Comparison of ENCODE assay signal across 7 mouse cellular contexts in the genomic region with DNA sequence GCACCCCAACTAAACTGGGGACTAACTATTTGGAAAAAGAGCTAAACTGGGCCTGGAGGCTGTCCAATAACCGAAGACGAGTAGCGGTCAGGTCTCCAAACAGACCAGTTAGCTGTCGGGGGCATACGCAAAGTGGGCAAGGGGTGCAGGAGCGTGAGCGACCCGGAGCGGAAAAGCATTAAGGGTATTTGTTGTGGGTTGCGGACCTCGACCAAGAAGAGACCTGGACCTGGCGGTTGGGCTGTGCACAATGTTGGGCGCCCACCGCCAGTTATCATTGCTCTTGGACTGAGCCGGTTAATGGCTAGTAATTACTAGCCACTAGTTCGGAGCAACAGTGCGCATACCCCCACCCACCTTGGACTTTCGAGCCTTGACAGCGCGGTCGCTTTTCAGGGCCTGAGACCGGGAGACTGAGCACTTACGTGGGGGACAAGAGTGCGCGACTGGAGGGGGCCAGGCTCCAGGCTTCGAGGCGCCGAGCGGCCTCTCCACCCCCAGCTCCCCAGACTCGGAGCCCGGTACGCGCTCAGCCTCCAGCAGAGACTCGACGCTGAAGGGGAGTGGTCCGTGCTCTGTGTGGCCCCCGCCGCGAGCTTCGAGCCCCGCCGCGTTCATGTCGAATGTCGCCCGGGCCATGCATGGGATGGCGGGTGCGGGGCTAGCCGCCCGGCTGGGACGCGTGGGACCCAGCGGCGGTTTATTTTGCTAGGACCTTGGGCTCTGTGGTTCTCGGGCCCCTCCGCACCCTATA. TPM values are rescaled to one million over a fixed set of nuclear protein-coding genes. Genes with fewer than 3 reads are reported as not detected.
DNase-seq lines count a peak whose midpoint lies in the region; ATAC-seq and TF ChIP-seq lines count a peak whose summit lies in the region.

A gene (minus strand): TSS at position 729 of the 754 bp plus-strand sequence.

- 0 out of 2 replicates have a peak, but pooled peaks cover 2% of the 10 kb centered on the region for H3K4me1 ChIP-seq in lung, postnatal 0 days (ENCODE audit: insufficient read depth, low read depth, low read length)
- H3K4me1 ChIP-seq in embryonic facial prominence, embryonic 15.5 days, result peaks cover 25% of the 10 kb centered on the region
- peaks cover 24% of the 10 kb centered on the region for H3K4me1 ChIP-seq in limb, embryonic 15.5 days
- H3K4me1 ChIP-seq in stomach, embryonic 15.5 days, result peaks cover 22% of the 10 kb centered on the region

- no peak within 1 kb of the TSS for H3K9ac ChIP-seq in lung, postnatal 0 days (replicated peaks; ENCODE audit: low read depth)
- no peak within 1 kb of the TSS; the same call in 1 of the 2 replicates for H3K9ac ChIP-seq in embryonic facial prominence, embryonic 15.5 days
- H3K9ac ChIP-seq in limb, embryonic 15.5 days, result no peak within 1 kb of the TSS
- no peak within 1 kb of the TSS for H3K9ac ChIP-seq in stomach, embryonic 15.5 days

- peak; percentile 25 for ATAC-seq in lung, postnatal 0 days
- ATAC-seq in embryonic facial prominence, embryonic 15.5 days (ENCODE audit: insufficient number of reproducible peaks, low FRiP score, low TSS enrichment, low read depth), result peak; percentile 11; the same call in 1 of the 2 replicates
- ATAC-seq in limb, embryonic 15.5 days (ENCODE audit: insufficient number of reproducible peaks, low FRiP score, low TSS enrichment, low read depth), result 0 out of 2 replicates have a peak, but pooled peaks have one; percentile 32
- ATAC-seq in stomach, embryonic 15.5 days (ENCODE audit: insufficient read depth, low FRiP score, low read depth), result peak; percentile 14; the same call in 1 of the 2 replicates
- ATAC-seq in erythroid progenitor cell, adult 5-6 weeks (replicated peaks; ENCODE audit: low FRiP score, poor library complexity, severe bottlenecking), result no peak

- TF ChIP-seq CTCF in lung, postnatal 0 days (IDR thresholded peaks at IDR 0.05), result no peak

- peak within 1 kb of the TSS; percentile 44 for H3K4me3 ChIP-seq in lung, postnatal 0 days (ENCODE audit: low read depth, low read length)
- H3K4me3 ChIP-seq in embryonic facial prominence, embryonic 15.5 days (replicated peaks), result peak within 1 kb of the TSS; percentile 45
- peak within 1 kb of the TSS; percentile 41 for H3K4me3 ChIP-seq in limb, embryonic 15.5 days
- peak within 1 kb of the TSS; percentile 42 for H3K4me3 ChIP-seq in stomach, embryonic 15.5 days (replicated peaks)

- H3K4me2 ChIP-seq in lung, postnatal 0 days (replicated peaks; ENCODE audit: low read depth, low read length), result peak within 1 kb of the TSS; percentile 72
- peak within 1 kb of the TSS; percentile 83 for H3K4me2 ChIP-seq in embryonic facial prominence, embryonic 15.5 days (replicated peaks)
- peak within 1 kb of the TSS; percentile 86 for H3K4me2 ChIP-seq in limb, embryonic 15.5 days
- H3K4me2 ChIP-seq in stomach, embryonic 15.5 days, result peak within 1 kb of the TSS; percentile 87

- 2% methylated on average over 52 of the region's 56 CpGs for WGBS in lung, postnatal 0 days
- under 1% methylated on average over 56 of the region's 56 CpGs for WGBS in embryonic facial prominence, embryonic 15.5 days
- WGBS in limb, embryonic 15.5 days, result 1% methylated on average over 56 of the region's 56 CpGs
- WGBS in stomach, embryonic 15.5 days, result under 1% methylated on average over 56 of the region's 56 CpGs

- no peaks in the 10 kb centered on the region for H3K9me3 ChIP-seq in lung, postnatal 0 days (ENCODE audit: low read length)
- no peaks in the 10 kb centered on the region for H3K9me3 ChIP-seq in embryonic facial prominence, embryonic 15.5 days (replicated peaks)
- H3K9me3 ChIP-seq in limb, embryonic 15.5 days, result no peaks in the 10 kb centered on the region
- no peaks in the 10 kb centered on the region for H3K9me3 ChIP-seq in stomach, embryonic 15.5 days

- TF ChIP-seq EP300 in lung, postnatal 0 days (IDR thresholded peaks at IDR 0.05), result no peak

- peaks cover 56% of the 10 kb centered on the region for H3K27me3 ChIP-seq in lung, postnatal 0 days (replicated peaks; ENCODE audit: insufficient read depth, low read length)
- H3K27me3 ChIP-seq in embryonic facial prominence, embryonic 15.5 days, result peaks cover 93% of the 10 kb centered on the region
- peaks cover 90% of the 10 kb centered on the region for H3K27me3 ChIP-seq in limb, embryonic 15.5 days
- H3K27me3 ChIP-seq in stomach, embryonic 15.5 days (replicated peaks), result peaks cover 94% of the 10 kb centered on the region

- H3K27ac ChIP-seq in lung, postnatal 0 days (ENCODE audit: low read length), result no peak within 1 kb of the TSS
- H3K27ac ChIP-seq in embryonic facial prominence, embryonic 15.5 days (replicated peaks), result no peak within 1 kb of the TSS
- no peak within 1 kb of the TSS for H3K27ac ChIP-seq in limb, embryonic 15.5 days
- no peak within 1 kb of the TSS for H3K27ac ChIP-seq in stomach, embryonic 15.5 days

- DNase-seq in lung, postnatal 0 days (ENCODE audit: low spot score), result no peak
- DNase-seq in lung, postnatal 14 days, result no peak
- no peak for DNase-seq in T-cell, adult 2 months (ENCODE audit: low spot score)

- no peaks in the 10 kb centered on the region for H3K36me3 ChIP-seq in lung, postnatal 0 days (ENCODE audit: insufficient read depth, low read length)
- H3K36me3 ChIP-seq in embryonic facial prominence, embryonic 15.5 days, result no peaks in the 10 kb centered on the region
- H3K36me3 ChIP-seq in limb, embryonic 15.5 days, result no peaks in the 10 kb centered on the region
- no peaks in the 10 kb centered on the region for H3K36me3 ChIP-seq in stomach, embryonic 15.5 days

RNA-seq across cellular contexts. Expression of the gene that starts here (rescaled TPM):
- polyA plus RNA-seq in lung, postnatal 0 days (2015; fragmentation: Nextera tagmentation; extraction: Ambion mirVana), result not detected in 2 replicates
- not detected in 2 replicates for polyA plus RNA-seq in embryonic facial prominence, embryonic 15.5 days (2015; fragmentation: Nextera tagmentation; extraction: Ambion mirVana)
- not detected in 2 replicates for polyA plus RNA-seq in limb, embryonic 15.5 days (2015; fragmentation: Nextera tagmentation; extraction: Ambion mirVana)
- not detected in 2 replicates for polyA plus RNA-seq in stomach, embryonic 15.5 days (2015; fragmentation: Nextera tagmentation; extraction: Ambion mirVana)
- total RNA-seq in erythroid progenitor cell, adult 5-6 weeks (2015; ENCODE audit: low replicate concordance), result not detected in 2 replicates
- not detected in 2 replicates for total RNA-seq in erythroid progenitor cell, adult 5-6 weeks (2017; ENCODE audit: low replicate concordance)

Comparison
In these comparisons a context has a peak if more than half of its experiments do, and no peak if none do; other contexts are left out.
1. Peak in ATAC-seq, H3K4me3 ChIP-seq and H3K4me2 ChIP-seq in lung, postnatal 0 days; RNA of the gene not detected or under 1 TPM.
2. Peak in ATAC-seq, H3K4me3 ChIP-seq and H3K4me2 ChIP-seq in embryonic facial prominence, embryonic 15.5 days; RNA of the gene not detected or under 1 TPM.
3. Peak in ATAC-seq, H3K4me3 ChIP-seq and H3K4me2 ChIP-seq in limb, embryonic 15.5 days; RNA of the gene not detected or under 1 TPM.
4. Peak in ATAC-seq, H3K4me3 ChIP-seq and H3K4me2 ChIP-seq in stomach, embryonic 15.5 days; RNA of the gene not detected or under 1 TPM.